Mouse (Mus musculus) forebrain, embryonic 12.5 days (tissue): ENCODE results near the gene Sdccag8. TPM values are rescaled to one million over a fixed set of nuclear protein-coding genes. Genes with fewer than 3 reads are reported as not detected.
"Not testable (repeated sequence)": the region's sequence is repeated elsewhere in the genome, so short reads cannot be mapped to it uniquely, and the experiment has no call there.

Experiments
- ATAC-seq: fragments of 200-750 bp; cut with Nextera tagmentation; 2 replicates; pipeline ENCODE4 v1.8.0; 2017; ENCODE audit warnings: moderate TSS enrichment; ENCODE audit not compliant: low FRiP score
- H3K27ac ChIP-seq: fragments of 300-500 bp; sonication (generic); 2 replicates; pipeline ENCODE4 v1.5.1; 2016; ENCODE audit warnings: mild to moderate bottlenecking
- H3K27me3 ChIP-seq: fragments of 300-500 bp; sonication (generic); 2 replicates; pipeline ENCODE4 v1.6.1; 2016; ENCODE audit warnings: mild to moderate bottlenecking
- H3K36me3 ChIP-seq: fragments of 300-500 bp; sonication (generic); replicated peaks from 2 replicates; pipeline ENCODE4 v1.6.1; 2016; ENCODE audit warnings: mild to moderate bottlenecking
- H3K4me1 ChIP-seq: fragments of 300-500 bp; sonication (generic); 2 replicates; pipeline ENCODE4 v1.6.1; 2016
- H3K4me2 ChIP-seq: fragments of 300-500 bp; sonication (generic); 2 replicates; pipeline ENCODE4 v1.6.1; 2016; ENCODE audit warnings: mild to moderate bottlenecking, moderate library complexity
- H3K4me3 ChIP-seq: fragments of 300-500 bp; sonication (generic); replicated peaks from 2 replicates; pipeline ENCODE4 v1.5.1; 2016; ENCODE audit warnings: mild to moderate bottlenecking
- H3K9ac ChIP-seq: fragments of 300-500 bp; sonication (generic); 2 replicates; pipeline ENCODE4 v1.6.1; 2016; ENCODE audit warnings: mild to moderate bottlenecking
- H3K9me3 ChIP-seq: fragments of 300-500 bp; sonication (generic); 2 replicates; pipeline ENCODE4 v1.6.1; 2016
- WGBS: fragments of 180-500 bp; shearing (Covaris S2); methylation state at CpG from one replicate; pipeline ENCODE4 v1.1.7; 2016; 5-methylcytosine and 5-hydroxymethylcytosine counted together
- polyA plus RNA-seq: library from polyadenylated mRNA; unstranded; fragments of >200 nt; fragmentation: Nextera tagmentation; extraction: Ambion mirVana; gene quantifications from 2 replicates; pipeline ENCODE4 v1.2.1, GENCODE M21; 2016

Gene Sdccag8
- polyA plus RNA-seq, 1 experiment from 2014 or later: 22.8 TPM

- ATAC-seq: peak; percentile 58; the same call in 1 of the 2 replicates
- Histone ChIP-seq H3K4me2 (no peak overlapping the region), H3K27ac (peak overlapping the region; percentile 61), H3K4me1 (peaks cover 17% of the 10 kb centered on the region), H3K4me3 (no peak overlapping the region), H3K36me3 (no peaks in the 10 kb centered on the region), H3K27me3 (no peaks in the 10 kb centered on the region; the same call in 1 of the 2 replicates), H3K9ac (no peak overlapping the region), H3K9me3 (no peaks in the 10 kb centered on the region)
- 58% methylated on average over 13 of the region's 13 CpGs for WGBS
Observed at GRCm38 (mm10) chr1:176934043-176934762, 119.7 kb downstream of the Sdccag8 start.

DNA sequence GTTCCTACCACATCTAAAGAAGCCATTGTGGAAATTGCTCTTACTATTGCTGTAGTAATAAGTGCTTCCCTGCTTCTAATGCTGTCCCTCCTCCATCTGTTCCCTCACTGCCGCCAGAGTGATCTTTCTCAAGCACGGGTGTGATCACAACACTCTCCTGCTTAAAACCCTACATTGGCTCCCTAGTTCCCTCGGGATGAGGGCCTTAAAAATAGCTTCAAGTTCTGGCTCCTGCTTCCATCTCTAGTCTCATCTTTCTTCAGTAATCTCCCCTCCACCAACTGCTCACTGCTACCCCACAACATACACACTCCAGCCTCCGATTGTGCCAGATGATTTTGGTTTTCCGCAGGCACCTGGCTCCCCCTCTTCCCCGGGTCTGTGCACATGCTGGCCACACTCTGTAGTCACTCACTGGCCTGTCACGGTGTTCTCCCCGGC lies 125.5 kb downstream of the Sdccag8 start:
- no peaks in the 10 kb centered on the region for H3K27me3 ChIP-seq
- no peak overlapping the region for H3K9ac ChIP-seq
- no peaks in the 10 kb centered on the region for H3K36me3 ChIP-seq
- H3K4me1 ChIP-seq: peaks cover 8% of the 10 kb centered on the region; the same call in 1 of the 2 replicates
- WGBS: 77% methylated on average over 8 of the region's 8 CpGs
- no peak overlapping the region for H3K4me2 ChIP-seq
- no peak overlapping the region for H3K27ac ChIP-seq
- no peaks in the 10 kb centered on the region for H3K9me3 ChIP-seq
- no peak overlapping the region for H3K4me3 ChIP-seq
- no peak; the same call in 1 of the 2 replicates for ATAC-seq

GRCm38 (mm10) chr1:176941286-176941990 lies 127.0 kb downstream of the Sdccag8 start:
- not testable (repeated sequence) for H3K9me3 ChIP-seq, H3K4me2 ChIP-seq, H3K36me3 ChIP-seq, H3K4me3 ChIP-seq, H3K27me3 ChIP-seq, ATAC-seq, H3K27ac ChIP-seq, H3K9ac ChIP-seq
- H3K4me1 ChIP-seq: peaks cover 23% of the 10 kb centered on the region

DNA sequence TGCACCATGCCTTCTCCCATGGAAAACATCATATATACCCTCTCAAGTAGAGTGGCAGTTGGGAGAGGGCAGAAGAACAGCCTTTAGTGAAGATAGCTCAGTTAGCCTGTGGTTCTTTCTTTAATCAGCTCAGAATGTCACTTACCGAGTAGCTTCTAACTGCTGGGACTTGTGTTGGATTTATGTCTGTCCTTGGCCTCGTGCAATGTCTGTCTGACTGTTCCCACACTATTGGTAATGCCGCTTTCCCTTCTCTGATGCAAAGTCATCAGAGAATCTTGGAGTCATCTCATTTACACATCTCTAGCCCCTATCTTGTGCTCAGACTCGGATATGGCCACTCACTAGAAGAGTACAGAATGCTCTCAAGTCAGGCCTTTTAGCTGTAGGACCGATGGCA lies 128.7 kb downstream of the Sdccag8 start:
- no peak for ATAC-seq
- no peak overlapping the region for H3K27ac ChIP-seq
- no peaks in the 10 kb centered on the region for H3K27me3 ChIP-seq
- H3K4me2 ChIP-seq: no peak overlapping the region
- WGBS: 86% methylated on average over 5 of the region's 5 CpGs
- no peaks in the 10 kb centered on the region for H3K9me3 ChIP-seq
- peaks cover 32% of the 10 kb centered on the region for H3K4me1 ChIP-seq
- H3K9ac ChIP-seq: no peak overlapping the region
- no peak overlapping the region for H3K4me3 ChIP-seq
- H3K36me3 ChIP-seq: no peaks in the 10 kb centered on the region

- peaks cover 36% of the 10 kb centered on the region for H3K4me1 ChIP-seq
- H3K4me2 ChIP-seq: no peak overlapping the region
- H3K9me3 ChIP-seq: no peaks in the 10 kb centered on the region
- no peak for ATAC-seq
- no peak overlapping the region for H3K4me3 ChIP-seq
- H3K36me3 ChIP-seq: no peaks in the 10 kb centered on the region
- H3K27ac ChIP-seq: no peak overlapping the region
- H3K27me3 ChIP-seq: no peaks in the 10 kb centered on the region
- H3K9ac ChIP-seq: no peak overlapping the region
- WGBS: 88% methylated on average over 5 of the region's 5 CpGs
Observed at GRCm38 (mm10) chr1:176943987-176944386, 129.5 kb downstream of the Sdccag8 start.

- H3K27ac ChIP-seq: no peak overlapping the region
- H3K4me3 ChIP-seq: no peak overlapping the region
- no peak overlapping the region for H3K4me2 ChIP-seq
- H3K36me3 ChIP-seq: no peaks in the 10 kb centered on the region
- H3K9ac ChIP-seq: no peak overlapping the region
- H3K4me1 ChIP-seq: peaks cover 41% of the 10 kb centered on the region
- WGBS: 57% methylated on average over 8 of the region's 8 CpGs
- peak; percentile 42; the same call in 1 of the 2 replicates for ATAC-seq
- H3K9me3 ChIP-seq: no peaks in the 10 kb centered on the region
- no peaks in the 10 kb centered on the region for H3K27me3 ChIP-seq
Observed at GRCm38 (mm10) chr1:176944458-176945174, 130.2 kb downstream of the Sdccag8 start.

- 82% methylated on average over 12 of the region's 12 CpGs for WGBS
- Histone ChIP-seq H3K4me3 (no peak overlapping the region), H3K36me3 (no peaks in the 10 kb centered on the region), H3K4me1 (peaks cover 41% of the 10 kb centered on the region), H3K4me2 (no peak overlapping the region), H3K27me3 (no peaks in the 10 kb centered on the region), H3K9me3 (no peaks in the 10 kb centered on the region), H3K27ac (peak overlapping the region; percentile 84; the same call in 1 of the 2 replicates), H3K9ac (no peak overlapping the region)
- ATAC-seq: no peak
Observed at GRCm38 (mm10) chr1:176945175-176945540, 130.7 kb downstream of the Sdccag8 start.

- no peaks in the 10 kb centered on the region for H3K36me3 ChIP-seq
- ATAC-seq: peak; percentile 72; the same call in 1 of the 2 replicates
- H3K27ac ChIP-seq: peak overlapping the region; percentile 84
- H3K4me1 ChIP-seq: peaks cover 41% of the 10 kb centered on the region
- H3K4me2 ChIP-seq: peak overlapping the region; percentile 11; the same call in 1 of the 2 replicates
- H3K4me3 ChIP-seq: no peak overlapping the region
- H3K9ac ChIP-seq: no peak overlapping the region
- WGBS: 43% methylated on average over 11 of the region's 11 CpGs
- H3K27me3 ChIP-seq: no peaks in the 10 kb centered on the region
- no peaks in the 10 kb centered on the region for H3K9me3 ChIP-seq
Observed at GRCm38 (mm10) chr1:176946031-176946795, 131.8 kb downstream of the Sdccag8 start.

- peak; percentile 61; the same call in 1 of the 2 replicates for ATAC-seq
- Histone ChIP-seq H3K27ac (peak overlapping the region; percentile 84), H3K9me3 (no peaks in the 10 kb centered on the region), H3K4me3 (no peak overlapping the region), H3K36me3 (no peaks in the 10 kb centered on the region), H3K4me2 (peak overlapping the region; percentile 11), H3K27me3 (no peaks in the 10 kb centered on the region), H3K9ac (no peak overlapping the region), H3K4me1 (peaks cover 43% of the 10 kb centered on the region)
- 17% methylated on average over 7 of the region's 7 CpGs for WGBS
Observed at GRCm38 (mm10) chr1:176946796-176947181, 132.3 kb downstream of the Sdccag8 start.

GRCm38 (mm10) chr1:176948861-176949260 lies 134.4 kb downstream of the Sdccag8 start:
- Histone ChIP-seq H3K4me1 (peaks cover 45% of the 10 kb centered on the region), H3K27me3 (no peaks in the 10 kb centered on the region), H3K4me2 (no peak overlapping the region), H3K4me3 (no peak overlapping the region), H3K27ac (no peak overlapping the region), H3K9ac (no peak overlapping the region), H3K36me3 (no peaks in the 10 kb centered on the region), H3K9me3 (no peaks in the 10 kb centered on the region)
- WGBS: 25% methylated on average over 6 of the region's 6 CpGs
- ATAC-seq: no peak

DNA sequence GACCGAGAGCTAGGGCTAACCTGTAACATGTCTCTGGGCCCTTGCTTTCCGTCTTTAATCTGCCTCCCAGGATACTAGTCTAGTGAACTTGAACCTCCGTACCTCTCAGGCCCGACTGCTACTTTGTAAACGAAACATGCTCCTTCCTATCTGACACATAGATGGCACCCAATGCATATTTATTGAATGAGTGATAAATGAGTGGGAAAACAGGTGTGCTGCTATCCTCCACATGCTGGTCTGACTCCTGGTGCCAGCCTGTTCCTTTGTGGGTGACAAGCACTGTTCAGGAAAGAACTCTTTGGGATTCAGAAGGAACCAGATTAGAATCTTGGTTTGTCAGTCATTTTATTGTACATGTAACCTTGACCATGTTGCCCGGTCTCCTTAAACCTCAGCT lies 134.9 kb downstream of the Sdccag8 start:
- no peak overlapping the region for H3K4me2 ChIP-seq
- H3K4me3 ChIP-seq: no peak overlapping the region
- no peak for ATAC-seq
- H3K27ac ChIP-seq: no peak overlapping the region
- H3K36me3 ChIP-seq: no peaks in the 10 kb centered on the region
- WGBS: 81% methylated on average over 6 of the region's 6 CpGs
- H3K4me1 ChIP-seq: peaks cover 43% of the 10 kb centered on the region
- no peaks in the 10 kb centered on the region for H3K9me3 ChIP-seq
- H3K27me3 ChIP-seq: no peaks in the 10 kb centered on the region
- H3K9ac ChIP-seq: no peak overlapping the region

DNA sequence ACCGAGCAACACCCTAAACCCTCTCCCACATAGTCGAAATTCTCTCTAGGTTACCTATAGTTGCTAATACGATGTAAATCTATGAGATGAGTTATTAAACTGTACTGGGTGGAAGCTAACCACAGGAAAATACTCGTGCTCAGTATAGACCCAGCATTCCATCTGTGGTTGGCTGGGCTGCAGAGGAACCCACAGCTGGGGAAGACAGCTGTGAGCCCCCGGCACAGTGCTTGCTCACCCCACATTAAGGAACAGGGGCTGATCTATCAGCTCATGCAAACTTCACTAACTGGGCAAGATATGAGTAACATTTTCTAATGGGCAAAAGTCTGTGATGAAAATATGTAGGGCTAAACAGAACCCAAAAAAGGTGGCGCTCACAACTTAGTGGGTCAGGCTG lies 135.6 kb downstream of the Sdccag8 start:
- H3K27me3 ChIP-seq: no peaks in the 10 kb centered on the region
- no peak for ATAC-seq
- H3K4me1 ChIP-seq: peaks cover 35% of the 10 kb centered on the region
- no peak overlapping the region for H3K4me3 ChIP-seq
- 95% methylated on average over 6 of the region's 6 CpGs for WGBS
- H3K9ac ChIP-seq: no peak overlapping the region
- no peak overlapping the region for H3K4me2 ChIP-seq
- H3K27ac ChIP-seq: no peak overlapping the region
- H3K36me3 ChIP-seq: no peaks in the 10 kb centered on the region
- H3K9me3 ChIP-seq: no peaks in the 10 kb centered on the region
